Mouse (Mus musculus): ENCODE results near the gene Lpp. TPM values are rescaled to one million over a fixed set of nuclear protein-coding genes. Genes with fewer than 3 reads are reported as not detected.

Gene Lpp
- total RNA-seq, 4 experiments from 2014 or later, result 21.5 to 24.7 (median 23.3) TPM

GRCm38 (mm10) chr16:24919349-24920012, 526.2 kb downstream of the Lpp start:
- no peak for DNase-seq (ENCODE audit: low spot score)

- DNase-seq (ENCODE audit: low spot score), result no peak
Measured at GRCm38 (mm10) chr16:24930070-24930469, 536.8 kb downstream of the Lpp start.

GRCm38 (mm10) chr16:24930621-24931020, 537.3 kb downstream of the Lpp start:
- peak; percentile 41 for DNase-seq (ENCODE audit: low spot score)

GRCm38 (mm10) chr16:24932816-24933215, 539.5 kb downstream of the Lpp start:
- no peak for DNase-seq (ENCODE audit: low spot score)

GRCm38 (mm10) chr16:24933691-24934090, 540.4 kb downstream of the Lpp start:
- peak; percentile 58 for DNase-seq (ENCODE audit: low spot score)

GRCm38 (mm10) chr16:24941306-24942160, 548.2 kb downstream of the Lpp start:
- DNase-seq (ENCODE audit: low spot score), result no peak

- DNase-seq (ENCODE audit: low spot score), result no peak
Measured at GRCm38 (mm10) chr16:24943486-24944261, 550.4 kb downstream of the Lpp start.

- DNase-seq (ENCODE audit: low spot score), result no peak
Measured at GRCm38 (mm10) chr16:24946356-24946755, 553.0 kb downstream of the Lpp start.

- DNase-seq (ENCODE audit: low spot score), result no peak
Measured at GRCm38 (mm10) chr16:24947485-24947884, 554.2 kb downstream of the Lpp start.

- no peak for DNase-seq (ENCODE audit: low spot score)
Measured at GRCm38 (mm10) chr16:24948091-24948690, 554.9 kb downstream of the Lpp start.

- DNase-seq (ENCODE audit: low spot score), result no peak
Measured at GRCm38 (mm10) chr16:24949265-24949664, 556.0 kb downstream of the Lpp start.

- DNase-seq (ENCODE audit: low spot score), result no peak
Measured at GRCm38 (mm10) chr16:24950112-24950743, 556.9 kb downstream of the Lpp start.

- no peak for DNase-seq (ENCODE audit: low spot score)
Measured at GRCm38 (mm10) chr16:24951909-24952308, 558.6 kb downstream of the Lpp start.

- DNase-seq (ENCODE audit: low spot score), result no peak
Measured at GRCm38 (mm10) chr16:24955054-24955453, 561.7 kb downstream of the Lpp start.

- peak; percentile 33 for DNase-seq (ENCODE audit: low spot score)
Measured at GRCm38 (mm10) chr16:24958661-24959060, 565.4 kb downstream of the Lpp start.

GRCm38 (mm10) chr16:24960901-24961806, 567.8 kb downstream of the Lpp start:
- no peak for DNase-seq (ENCODE audit: low spot score)

- no peak for DNase-seq (ENCODE audit: low spot score)
Measured at GRCm38 (mm10) chr16:24964311-24964710, 571.0 kb downstream of the Lpp start.

- no peak for DNase-seq (ENCODE audit: low spot score)
Measured at GRCm38 (mm10) chr16:24965091-24965490, 571.8 kb downstream of the Lpp start.

- no peak for DNase-seq (ENCODE audit: low spot score)
Measured at GRCm38 (mm10) chr16:24966460-24966859, 573.2 kb downstream of the Lpp start.

- no peak for DNase-seq (ENCODE audit: low spot score)
Measured at GRCm38 (mm10) chr16:24973009-24973631, 579.8 kb downstream of the Lpp start.
